Mouse (Mus musculus): ENCODE measurements around the gene Fads2. TPM values are rescaled to one million over a fixed set of nuclear protein-coding genes. Genes with fewer than 3 reads are reported as not detected.

The Fads2 gene
- polyA plus RNA-seq, 1 experiment from 2014 or later = 80.5 TPM

DNA sequence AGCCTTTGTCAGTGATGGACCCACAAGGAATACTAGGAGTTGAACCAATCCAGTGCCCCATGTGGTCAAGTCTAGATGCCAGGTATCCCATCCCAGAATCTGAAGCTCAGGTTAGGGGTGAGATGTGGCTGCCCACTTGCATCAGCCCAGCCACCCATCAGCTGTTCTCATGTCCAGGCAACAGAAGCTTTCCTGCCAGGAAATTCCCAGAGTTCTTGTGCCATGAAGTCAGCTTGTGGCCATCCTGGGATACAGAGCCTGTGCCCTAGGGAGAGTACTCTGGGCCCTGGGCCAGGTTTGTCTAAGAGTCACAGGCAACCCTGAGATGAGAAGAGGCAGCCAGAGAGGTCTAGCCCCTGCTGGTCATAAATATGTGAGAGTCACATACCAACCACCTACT, 57.9 kb downstream of the Fads2 start:
- Histone ChIP-seq H3K4me2 (no peak overlapping the region), H3K36me3 (ENCODE audit: control insufficient read depth, insufficient read depth, low read length) (no peaks in the 10 kb centered on the region), H3K4me3 (ENCODE audit: low read depth, low read length) (no peak overlapping the region), H3K4me1 (ENCODE audit: control insufficient read depth, insufficient read depth, low read length) (peaks cover 7% of the 10 kb centered on the region), H3K9ac (ENCODE audit: low read length) (no peak overlapping the region), H3K27me3 (ENCODE audit: control insufficient read depth, insufficient read depth, low read length) (peaks cover 8% of the 10 kb centered on the region), H3K9me3 (ENCODE audit: control insufficient read depth, low read length) (no peaks in the 10 kb centered on the region), H3K27ac (ENCODE audit: low read depth, low read length) (no peak overlapping the region)
- ATAC-seq (ENCODE audit: low FRiP score) = no peak
- DNase-seq (ENCODE audit: low spot score, missing footprints) = no peak

DNA sequence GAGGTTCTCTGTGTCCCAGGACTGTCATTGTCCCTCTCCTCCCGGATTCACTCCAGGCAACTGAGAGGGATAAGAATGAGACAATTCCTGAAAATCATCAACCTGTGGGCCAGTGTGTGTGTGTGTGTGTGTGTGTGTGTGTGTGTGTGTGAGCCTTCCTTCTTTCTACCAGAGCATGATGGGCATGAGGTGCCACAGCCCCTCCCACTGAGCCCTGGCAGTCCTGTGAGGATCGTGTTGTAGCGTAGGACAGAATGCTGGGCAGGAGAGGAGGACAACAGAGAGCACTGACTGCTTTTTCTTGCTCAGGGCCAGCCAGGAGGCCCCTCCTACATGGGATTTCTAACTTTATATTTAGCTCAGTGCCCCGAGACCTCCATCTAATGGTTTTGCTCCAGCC, 58.7 kb downstream of the Fads2 start:
- no peak overlapping the region for H3K4me3 ChIP-seq (ENCODE audit: low read depth, low read length)
- H3K27me3 ChIP-seq (ENCODE audit: control insufficient read depth, insufficient read depth, low read length) = peaks cover 8% of the 10 kb centered on the region
- H3K36me3 ChIP-seq (ENCODE audit: control insufficient read depth, insufficient read depth, low read length) = no peaks in the 10 kb centered on the region
- WGBS = 84% methylated on average over 4 of the region's 4 CpGs
- DNase-seq (ENCODE audit: low spot score, missing footprints) (no peak), ATAC-seq (ENCODE audit: low FRiP score) (no peak)
- H3K27ac ChIP-seq (ENCODE audit: low read depth, low read length) = no peak overlapping the region
- H3K9me3 ChIP-seq (ENCODE audit: control insufficient read depth, low read length) = no peaks in the 10 kb centered on the region
- H3K4me2 ChIP-seq = no peak overlapping the region
- H3K9ac ChIP-seq (ENCODE audit: low read length) = no peak overlapping the region
- H3K4me1 ChIP-seq (ENCODE audit: control insufficient read depth, insufficient read depth, low read length) = peaks cover 7% of the 10 kb centered on the region

DNA sequence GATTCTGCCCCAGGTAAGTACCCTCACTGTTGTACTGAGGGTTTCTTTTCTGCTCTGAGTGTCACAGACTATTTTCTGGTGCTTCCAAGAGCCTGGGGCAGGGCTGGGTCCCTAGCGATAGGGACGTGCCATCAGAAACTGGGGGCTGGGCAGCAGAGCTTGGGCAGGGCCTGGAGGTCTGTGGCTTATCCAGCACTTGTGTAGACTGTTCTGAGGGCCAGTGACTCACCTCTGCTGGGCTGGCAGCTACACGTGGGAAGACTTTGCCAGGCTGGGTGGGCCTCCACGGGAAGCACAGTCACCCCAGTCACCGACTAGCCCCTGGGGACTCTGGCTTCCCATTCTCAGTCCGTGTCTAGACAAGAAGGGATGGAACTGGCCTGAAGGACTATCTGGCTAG, 59.3 kb downstream of the Fads2 start:
- Histone ChIP-seq H3K27ac (ENCODE audit: low read depth, low read length) (no peak overlapping the region), H3K27me3 (ENCODE audit: control insufficient read depth, insufficient read depth, low read length) (peaks cover 8% of the 10 kb centered on the region)
- 63% methylated on average over 6 of the region's 6 CpGs for WGBS

DNA sequence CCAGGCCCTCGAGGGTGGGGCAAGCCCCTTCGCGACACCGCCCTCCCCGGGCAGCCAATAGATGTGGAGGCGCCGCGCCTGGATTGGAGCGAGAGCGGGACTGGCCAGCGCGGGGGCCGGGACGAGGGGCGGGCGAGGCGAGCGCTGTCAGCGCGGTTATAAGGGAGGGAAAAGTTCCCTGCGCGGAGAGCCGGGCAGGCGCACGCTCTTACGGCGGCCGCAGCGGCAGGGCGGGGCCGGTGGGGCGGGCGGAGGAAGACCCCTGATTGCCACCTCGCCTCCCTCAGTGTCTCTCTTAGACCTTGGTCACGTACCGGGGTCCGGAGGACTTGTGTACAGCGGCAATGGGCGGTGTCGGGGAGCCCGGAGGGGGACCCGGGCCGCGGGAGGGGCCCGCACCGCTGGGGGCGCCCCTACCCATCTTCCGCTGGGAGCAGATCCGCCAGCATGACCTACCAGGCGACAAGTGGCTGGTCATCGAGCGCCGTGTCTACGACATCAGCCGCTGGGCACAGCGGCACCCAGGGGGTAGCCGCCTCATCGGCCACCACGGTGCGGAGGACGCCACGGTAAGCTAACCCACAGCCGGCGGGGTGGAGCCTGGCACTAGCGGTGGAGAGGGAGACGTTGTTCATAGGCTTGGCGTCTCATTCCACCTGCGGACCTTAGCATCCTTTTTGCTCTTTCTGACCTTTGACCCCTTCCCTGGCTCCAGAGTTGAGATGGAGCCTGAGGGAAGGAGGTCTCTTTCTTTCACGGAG, 60.0 kb downstream of the Fads2 start, which contains the start of gene Fads3:
Fads3 (plus strand) TSS at position 182 of the 761 bp plus-strand sequence.
- under 1% methylated on average over 66 of the region's 69 CpGs for WGBS
- peaks cover 7% of the 10 kb centered on the region for H3K4me1 ChIP-seq (ENCODE audit: control insufficient read depth, insufficient read depth, low read length)
- H3K9me3 ChIP-seq (ENCODE audit: control insufficient read depth, low read length) = no peaks in the 10 kb centered on the region
- H3K4me2 ChIP-seq = peak within 1 kb of the TSS; percentile 99
- H3K36me3 ChIP-seq (ENCODE audit: control insufficient read depth, insufficient read depth, low read length) = no peaks in the 10 kb centered on the region
- ATAC-seq (ENCODE audit: low FRiP score) = peak; percentile 92
- H3K4me3 ChIP-seq (ENCODE audit: low read depth, low read length) = peak within 1 kb of the TSS; percentile 56
- no peak within 1 kb of the TSS for H3K27ac ChIP-seq (ENCODE audit: low read depth, low read length)
- H3K9ac ChIP-seq (ENCODE audit: low read length) = peak within 1 kb of the TSS; percentile 66
- peak; percentile 93 for DNase-seq (ENCODE audit: low spot score, missing footprints)
- H3K27me3 ChIP-seq (ENCODE audit: control insufficient read depth, insufficient read depth, low read length) = peaks cover 8% of the 10 kb centered on the region

More for the DNA sequence above, 59.3 kb downstream of the Fads2 start:
- H3K9me3 ChIP-seq (ENCODE audit: control insufficient read depth, low read length) = no peaks in the 10 kb centered on the region
- H3K4me3 ChIP-seq (ENCODE audit: low read depth, low read length) = peak overlapping the region; percentile 56
- H3K4me2 ChIP-seq = peak overlapping the region; percentile 99
- H3K9ac ChIP-seq (ENCODE audit: low read length) = peak overlapping the region; percentile 66
- no peak for DNase-seq (ENCODE audit: low spot score, missing footprints)
- peaks cover 7% of the 10 kb centered on the region for H3K4me1 ChIP-seq (ENCODE audit: control insufficient read depth, insufficient read depth, low read length)
- peak; percentile 15 for ATAC-seq (ENCODE audit: low FRiP score)
- no peaks in the 10 kb centered on the region for H3K36me3 ChIP-seq (ENCODE audit: control insufficient read depth, insufficient read depth, low read length)

DNA sequence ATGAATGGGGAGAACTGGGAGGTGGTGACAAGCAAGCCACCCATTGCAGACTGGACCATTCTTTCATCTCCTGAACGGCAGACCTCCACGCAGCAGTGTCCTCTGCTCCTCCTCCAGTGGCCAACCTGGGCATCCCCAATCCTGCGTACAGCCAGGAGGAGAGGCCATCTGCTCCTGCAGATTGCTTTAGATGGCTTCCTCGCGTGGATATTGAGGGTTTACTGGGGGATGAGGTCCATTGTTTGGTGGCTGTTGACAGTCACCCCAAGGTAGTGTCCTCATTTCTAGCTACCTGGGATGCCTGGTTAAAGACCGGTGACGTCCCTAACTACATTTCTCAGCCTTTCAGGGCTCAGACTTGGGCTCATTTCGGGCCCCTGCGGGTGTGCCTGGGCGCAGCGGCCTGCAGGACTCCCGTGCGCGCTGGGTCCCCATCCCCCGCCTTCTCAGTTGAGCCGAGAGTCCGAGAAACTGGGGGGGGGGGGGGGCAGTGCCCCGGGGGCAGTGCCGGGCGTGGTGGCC, 60.6 kb downstream of the Fads2 start:
- Histone ChIP-seq H3K4me3 (ENCODE audit: low read depth, low read length) (peak overlapping the region; percentile 56), H3K9me3 (ENCODE audit: control insufficient read depth, low read length) (no peaks in the 10 kb centered on the region), H3K9ac (ENCODE audit: low read length) (peak overlapping the region; percentile 66), H3K4me1 (ENCODE audit: control insufficient read depth, insufficient read depth, low read length) (peaks cover 7% of the 10 kb centered on the region), H3K27ac (ENCODE audit: low read depth, low read length) (no peak overlapping the region), H3K36me3 (ENCODE audit: control insufficient read depth, insufficient read depth, low read length) (no peaks in the 10 kb centered on the region), H3K27me3 (ENCODE audit: control insufficient read depth, insufficient read depth, low read length) (peaks cover 8% of the 10 kb centered on the region), H3K4me2 (peak overlapping the region; percentile 99)
- DNase-seq (ENCODE audit: low spot score, missing footprints) = peak; percentile 86
- ATAC-seq (ENCODE audit: low FRiP score) = peak; percentile 20; the same call in 1 of the 2 replicates
- whole genome bisulfite sequencing = 6% methylated on average over 20 of the region's 20 CpGs

DNA sequence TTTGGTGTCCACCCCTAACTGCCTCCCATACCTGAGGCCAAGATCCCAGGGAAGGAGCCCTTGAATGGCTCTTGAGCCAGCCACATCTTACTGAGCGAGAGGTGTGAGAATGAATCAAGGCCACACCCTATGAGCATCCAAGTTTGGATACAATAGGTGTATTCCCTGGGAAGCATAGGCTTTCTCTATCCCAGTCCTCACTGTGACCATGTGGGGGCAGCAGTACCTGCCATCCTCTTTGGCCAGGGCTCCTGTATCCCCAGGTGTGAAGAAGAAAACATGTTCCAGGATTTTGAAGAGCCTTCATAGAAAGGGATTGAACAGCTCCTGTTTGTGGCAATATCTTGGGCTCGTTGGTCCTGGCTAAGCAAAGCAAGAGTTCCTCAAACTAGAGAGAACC, 61.9 kb downstream of the Fads2 start:
- no peaks in the 10 kb centered on the region for H3K9me3 ChIP-seq (ENCODE audit: control insufficient read depth, low read length)
- WGBS = 88% methylated on average over 2 of the region's 2 CpGs
- H3K9ac ChIP-seq (ENCODE audit: low read length) = no peak overlapping the region

DNA sequence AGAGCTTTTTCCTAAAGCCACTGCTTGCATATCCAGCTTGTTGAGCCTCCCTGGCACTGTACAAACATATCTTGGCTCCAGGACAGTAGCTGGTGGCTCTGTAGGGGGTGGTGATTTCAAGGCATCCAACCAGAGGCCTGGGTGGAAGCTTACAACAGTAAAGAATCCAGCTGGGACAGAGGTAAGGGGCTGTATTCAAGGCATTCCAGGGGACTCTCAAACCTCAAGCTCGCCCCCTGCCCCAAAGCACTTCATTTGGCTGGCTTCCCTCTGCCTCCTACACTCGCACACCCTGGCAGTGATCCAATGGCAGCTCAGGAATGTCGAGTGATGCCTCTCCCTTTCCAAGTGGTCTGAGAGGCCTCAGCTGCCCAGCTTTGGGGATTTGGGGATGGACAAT, 62.6 kb downstream of the Fads2 start:
- ATAC-seq (ENCODE audit: low FRiP score) (no peak), DNase-seq (ENCODE audit: low spot score, missing footprints) (no peak)
- Histone ChIP-seq H3K27me3 (ENCODE audit: control insufficient read depth, insufficient read depth, low read length) (peaks cover 8% of the 10 kb centered on the region), H3K4me1 (ENCODE audit: control insufficient read depth, insufficient read depth, low read length) (peaks cover 13% of the 10 kb centered on the region), H3K36me3 (ENCODE audit: control insufficient read depth, insufficient read depth, low read length) (no peaks in the 10 kb centered on the region), H3K9me3 (ENCODE audit: control insufficient read depth, low read length) (no peaks in the 10 kb centered on the region), H3K27ac (ENCODE audit: low read depth, low read length) (no peak overlapping the region), H3K4me2 (no peak overlapping the region), H3K4me3 (ENCODE audit: low read depth, low read length) (no peak overlapping the region), H3K9ac (ENCODE audit: low read length) (no peak overlapping the region)
- WGBS = 37% methylated on average over 3 of the region's 3 CpGs

More for the DNA sequence above, 61.9 kb downstream of the Fads2 start:
- no peak for DNase-seq (ENCODE audit: low spot score, missing footprints)
- Histone ChIP-seq H3K4me1 (ENCODE audit: control insufficient read depth, insufficient read depth, low read length) (peaks cover 7% of the 10 kb centered on the region), H3K27me3 (ENCODE audit: control insufficient read depth, insufficient read depth, low read length) (peaks cover 8% of the 10 kb centered on the region), H3K4me2 (no peak overlapping the region), H3K27ac (ENCODE audit: low read depth, low read length) (no peak overlapping the region), H3K36me3 (ENCODE audit: control insufficient read depth, insufficient read depth, low read length) (no peaks in the 10 kb centered on the region), H3K4me3 (ENCODE audit: low read depth, low read length) (no peak overlapping the region)
- ATAC-seq (ENCODE audit: low FRiP score) = no peak

DNA sequence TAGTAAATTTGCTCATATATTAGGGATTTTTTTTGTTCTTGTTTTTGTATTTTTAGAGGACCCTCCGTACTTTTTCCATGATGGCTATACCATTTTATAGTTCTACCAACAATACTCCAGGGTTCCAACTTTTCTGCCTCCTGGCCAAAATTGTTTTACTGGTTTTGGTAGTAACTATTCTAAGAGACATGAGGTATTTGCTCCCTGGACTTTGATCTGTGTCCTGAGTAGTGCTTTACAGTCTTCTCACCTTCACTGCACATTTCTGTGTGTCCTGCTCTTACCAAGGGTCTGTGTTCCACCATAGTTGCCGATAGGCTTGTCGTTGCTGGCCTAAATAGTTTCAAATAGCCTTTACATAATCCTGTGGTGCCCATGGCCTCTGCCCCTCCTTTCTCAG, 63.2 kb downstream of the Fads2 start:
- Histone ChIP-seq H3K4me2 (no peak overlapping the region), H3K27me3 (ENCODE audit: control insufficient read depth, insufficient read depth, low read length) (peaks cover 8% of the 10 kb centered on the region), H3K9ac (ENCODE audit: low read length) (no peak overlapping the region), H3K9me3 (ENCODE audit: control insufficient read depth, low read length) (no peaks in the 10 kb centered on the region), H3K4me3 (ENCODE audit: low read depth, low read length) (no peak overlapping the region), H3K27ac (ENCODE audit: low read depth, low read length) (no peak overlapping the region), H3K4me1 (ENCODE audit: control insufficient read depth, insufficient read depth, low read length) (peaks cover 16% of the 10 kb centered on the region), H3K36me3 (ENCODE audit: control insufficient read depth, insufficient read depth, low read length) (no peaks in the 10 kb centered on the region)
- ATAC-seq (ENCODE audit: low FRiP score) (no peak), DNase-seq (ENCODE audit: low spot score, missing footprints) (no peak)
- 75% methylated on average over 3 of the region's 3 CpGs for WGBS

DNA sequence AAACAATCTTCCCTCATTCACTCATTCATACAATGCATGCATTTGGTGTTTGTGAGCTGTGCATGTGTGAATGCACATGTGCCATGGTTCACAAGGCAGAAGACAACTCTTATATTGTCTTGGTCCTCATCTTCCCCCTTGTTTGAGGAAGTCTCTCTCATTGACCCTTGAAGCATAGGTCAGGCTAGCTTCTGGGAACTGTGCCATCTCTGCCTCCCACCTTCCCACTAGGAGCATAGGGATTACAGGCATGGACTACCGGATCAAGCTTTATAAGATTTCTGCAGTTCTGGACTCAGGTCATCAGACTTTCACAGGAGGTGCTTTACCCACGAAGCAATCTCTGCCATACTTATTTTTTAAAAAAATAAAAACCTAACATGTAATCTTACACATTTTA, 64.0 kb downstream of the Fads2 start:
- H3K9ac ChIP-seq (ENCODE audit: low read length) = no peak overlapping the region
- DNase-seq (ENCODE audit: low spot score, missing footprints) = no peak
- H3K4me2 ChIP-seq = no peak overlapping the region
- H3K4me3 ChIP-seq (ENCODE audit: low read depth, low read length) = no peak overlapping the region
- H3K4me1 ChIP-seq (ENCODE audit: control insufficient read depth, insufficient read depth, low read length) = peaks cover 16% of the 10 kb centered on the region
- no peaks in the 10 kb centered on the region for H3K36me3 ChIP-seq (ENCODE audit: control insufficient read depth, insufficient read depth, low read length)
- H3K9me3 ChIP-seq (ENCODE audit: control insufficient read depth, low read length) = no peaks in the 10 kb centered on the region
- WGBS = 77% methylated on average over 2 of the region's 2 CpGs
- H3K27ac ChIP-seq (ENCODE audit: low read depth, low read length) = no peak overlapping the region
- H3K27me3 ChIP-seq (ENCODE audit: control insufficient read depth, insufficient read depth, low read length) = peaks cover 6% of the 10 kb centered on the region
- no peak for ATAC-seq (ENCODE audit: low FRiP score)

All from midbrain, embryonic 11.5 days (tissue).